Mouse (Mus musculus) ovary, adult 10 weeks (tissue): ENCODE results near the gene Cers3. TPM values are rescaled to one million over a fixed set of nuclear protein-coding genes. Genes with fewer than 3 reads are reported as not detected.

Experiments used
- polyA plus RNA-seq: library from polyadenylated mRNA; stranded (reverse); fragments of 350-450 nt; fragmentation: Illumina TruSeq; extraction: RNeasy Lipid Tissue Mini Kit (QIAGEN cat#74804); gene quantifications from one replicate; pipeline ENCODE4 v1.2.3, GENCODE M21; 2014

The Cers3 gene
- 0.71 TPM for polyA plus RNA-seq

DNA sequence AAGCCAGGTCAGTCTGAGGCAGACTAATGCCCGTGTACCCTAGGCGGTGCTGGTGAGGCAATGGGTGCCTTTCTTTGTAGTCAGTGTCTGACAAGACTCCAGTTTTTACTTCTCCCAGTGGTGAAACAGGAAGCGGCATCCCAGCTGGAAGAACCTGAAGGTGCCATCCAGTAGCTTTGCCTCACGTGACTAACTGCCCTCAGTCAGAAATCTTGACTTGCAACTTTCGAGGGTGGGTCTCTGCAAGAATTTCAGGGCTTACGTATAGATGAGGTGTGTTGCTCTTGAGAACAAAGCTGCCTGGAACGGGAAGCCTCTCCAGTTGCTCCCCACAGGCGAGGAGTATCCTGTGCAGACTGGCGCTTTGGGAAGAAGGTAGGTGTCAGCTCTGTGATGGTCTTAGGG is at the start of gene Cers3:
Gene Cers3, plus strand, starts transcription at position 128 of the 405 bp plus-strand sequence.

DNA sequence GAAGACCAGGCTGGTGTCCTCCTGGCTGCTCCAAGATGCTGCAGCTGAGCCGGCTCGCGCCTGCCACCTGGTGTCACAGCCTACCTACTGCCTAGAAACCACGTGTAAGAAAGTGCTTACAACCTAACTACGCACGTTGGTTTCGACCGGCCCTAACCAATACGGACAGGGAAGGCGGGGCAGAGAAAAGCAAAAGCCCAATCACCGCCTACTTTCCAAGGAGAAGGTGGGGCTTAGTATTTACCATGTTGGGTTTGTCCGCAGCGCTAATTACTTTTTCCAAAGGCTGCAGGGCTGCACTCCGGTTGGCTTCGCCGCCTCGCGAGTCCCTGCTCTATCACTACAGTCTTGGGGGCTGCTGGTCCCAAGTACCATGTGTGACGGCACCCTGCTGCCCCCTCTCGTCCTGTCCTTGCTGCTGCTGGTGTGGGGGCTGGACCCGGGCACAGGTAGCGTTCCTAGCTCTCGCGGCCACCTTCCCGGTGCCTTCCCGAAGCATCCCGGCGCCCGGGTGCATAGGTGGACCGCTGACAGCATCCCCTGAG is 96.2 kb downstream of the Cers3 start, which contains the start of gene Adamts17:
Gene Adamts17, plus strand, starts transcription at position 273 of the 545 bp plus-strand sequence.

Other genes starting within 250 kb of the Cers3 start
- gene Asb7, start 53.9 kb upstream of the Cers3 start, polyA plus RNA-seq = 46.3 TPM
- gene Lins1, start 53.6 kb upstream of the Cers3 start, polyA plus RNA-seq = 17.5 TPM
- 0.68 TPM for gene Adamts17, start 96.2 kb downstream of the Cers3 start, polyA plus RNA-seq